Mouse (Mus musculus): ENCODE results near the gene Gm45062. TPM values are rescaled to one million over a fixed set of nuclear protein-coding genes. Genes with fewer than 3 reads are reported as not detected.

The Gm45062 gene
- polyA plus RNA-seq, 1 experiment: 2.0 TPM

DNA sequence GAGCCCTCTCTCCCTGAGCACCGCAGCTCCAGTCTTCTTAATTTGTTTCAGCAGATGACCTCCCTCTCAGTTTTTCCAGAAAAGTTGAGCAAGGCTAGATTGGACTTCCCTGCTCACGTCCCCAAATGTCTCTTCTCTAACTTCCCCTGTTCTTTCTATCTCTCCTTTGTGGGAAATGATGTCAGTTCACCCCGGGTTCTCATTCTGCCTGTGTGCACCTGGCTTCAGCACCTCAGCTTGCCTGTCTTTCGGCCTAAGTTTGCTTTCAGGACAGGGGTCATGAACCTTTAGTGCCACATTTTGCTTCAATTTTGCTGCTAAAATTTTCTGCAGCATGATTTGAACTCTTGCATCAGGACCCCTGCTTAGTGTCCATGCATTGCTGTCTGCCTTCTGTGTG is 95.6 kb downstream of the Gm45062 start:
- Histone ChIP-seq H3K36me3 (ENCODE audit: control insufficient read depth, insufficient read depth, low read length) (no peaks in the 10 kb centered on the region), H3K27me3 (replicated peaks; ENCODE audit: control insufficient read depth, insufficient read depth, low read length) (no peaks in the 10 kb centered on the region), H3K27ac (ENCODE audit: insufficient read depth, low read depth, low read length) (no peak overlapping the region), H3K4me3 (ENCODE audit: insufficient read depth, low read depth, low read length) (no peak overlapping the region), H3K4me1 (ENCODE audit: control insufficient read depth, insufficient read depth, low read length) (no peaks in the 10 kb centered on the region)
- TF ChIP-seq POLR2A (IDR thresholded peaks at IDR 0.05; ENCODE audit: low read depth, low read length) (no peak), CTCF (conservative IDR thresholded peaks at IDR 0.05; ENCODE audit: insufficient read depth, insufficient read length, low read depth, low read length) (no peak)
- 88% methylated on average over 4 of the region's 4 CpGs for WGBS
- no peak for DNase-seq

GRCm38 (mm10) chr6:8358232-8358631 is 99.0 kb downstream of the Gm45062 start:
- Histone ChIP-seq H3K36me3 (ENCODE audit: control insufficient read depth, insufficient read depth, low read length) (no peaks in the 10 kb centered on the region), H3K27me3 (replicated peaks; ENCODE audit: control insufficient read depth, insufficient read depth, low read length) (no peaks in the 10 kb centered on the region), H3K4me1 (ENCODE audit: control insufficient read depth, insufficient read depth, low read length) (no peaks in the 10 kb centered on the region), H3K4me3 (ENCODE audit: insufficient read depth, low read depth, low read length) (no peak overlapping the region), H3K27ac (ENCODE audit: insufficient read depth, low read depth, low read length) (no peak overlapping the region)
- TF ChIP-seq CTCF (conservative IDR thresholded peaks at IDR 0.05; ENCODE audit: insufficient read depth, insufficient read length, low read depth, low read length) (no peak), POLR2A (IDR thresholded peaks at IDR 0.05; ENCODE audit: low read depth, low read length) (no peak)
- WGBS: 63% methylated on average over 2 of the region's 2 CpGs
- no peak for DNase-seq

GRCm38 (mm10) chr6:8358782-8359181 is 99.5 kb downstream of the Gm45062 start:
- WGBS: 80% methylated on average over 2 of the region's 2 CpGs
- TF ChIP-seq CTCF (conservative IDR thresholded peaks at IDR 0.05; ENCODE audit: insufficient read depth, insufficient read length, low read depth, low read length) (no peak), POLR2A (IDR thresholded peaks at IDR 0.05; ENCODE audit: low read depth, low read length) (no peak)
- no peak overlapping the region for H3K4me3 ChIP-seq (ENCODE audit: insufficient read depth, low read depth, low read length)
- no peaks in the 10 kb centered on the region for H3K4me1 ChIP-seq (ENCODE audit: control insufficient read depth, insufficient read depth, low read length)
- DNase-seq: no peak
- H3K27ac ChIP-seq (ENCODE audit: insufficient read depth, low read depth, low read length): no peak overlapping the region
- H3K36me3 ChIP-seq (ENCODE audit: control insufficient read depth, insufficient read depth, low read length): no peaks in the 10 kb centered on the region
- no peaks in the 10 kb centered on the region for H3K27me3 ChIP-seq (replicated peaks; ENCODE audit: control insufficient read depth, insufficient read depth, low read length)

GRCm38 (mm10) chr6:8360805-8361204 is 101.6 kb downstream of the Gm45062 start:
- H3K27me3 ChIP-seq (replicated peaks; ENCODE audit: control insufficient read depth, insufficient read depth, low read length): no peaks in the 10 kb centered on the region
- H3K4me3 ChIP-seq (ENCODE audit: insufficient read depth, low read depth, low read length): no peak overlapping the region
- no peak for DNase-seq
- TF ChIP-seq POLR2A (IDR thresholded peaks at IDR 0.05; ENCODE audit: low read depth, low read length) (no peak), CTCF (conservative IDR thresholded peaks at IDR 0.05; ENCODE audit: insufficient read depth, insufficient read length, low read depth, low read length) (no peak)
- H3K4me1 ChIP-seq (ENCODE audit: control insufficient read depth, insufficient read depth, low read length): no peaks in the 10 kb centered on the region
- H3K27ac ChIP-seq (ENCODE audit: insufficient read depth, low read depth, low read length): no peak overlapping the region
- H3K36me3 ChIP-seq (ENCODE audit: control insufficient read depth, insufficient read depth, low read length): no peaks in the 10 kb centered on the region; the same call in 1 of the 2 replicates
- 91% methylated on average over 7 of the region's 7 CpGs for WGBS

DNA sequence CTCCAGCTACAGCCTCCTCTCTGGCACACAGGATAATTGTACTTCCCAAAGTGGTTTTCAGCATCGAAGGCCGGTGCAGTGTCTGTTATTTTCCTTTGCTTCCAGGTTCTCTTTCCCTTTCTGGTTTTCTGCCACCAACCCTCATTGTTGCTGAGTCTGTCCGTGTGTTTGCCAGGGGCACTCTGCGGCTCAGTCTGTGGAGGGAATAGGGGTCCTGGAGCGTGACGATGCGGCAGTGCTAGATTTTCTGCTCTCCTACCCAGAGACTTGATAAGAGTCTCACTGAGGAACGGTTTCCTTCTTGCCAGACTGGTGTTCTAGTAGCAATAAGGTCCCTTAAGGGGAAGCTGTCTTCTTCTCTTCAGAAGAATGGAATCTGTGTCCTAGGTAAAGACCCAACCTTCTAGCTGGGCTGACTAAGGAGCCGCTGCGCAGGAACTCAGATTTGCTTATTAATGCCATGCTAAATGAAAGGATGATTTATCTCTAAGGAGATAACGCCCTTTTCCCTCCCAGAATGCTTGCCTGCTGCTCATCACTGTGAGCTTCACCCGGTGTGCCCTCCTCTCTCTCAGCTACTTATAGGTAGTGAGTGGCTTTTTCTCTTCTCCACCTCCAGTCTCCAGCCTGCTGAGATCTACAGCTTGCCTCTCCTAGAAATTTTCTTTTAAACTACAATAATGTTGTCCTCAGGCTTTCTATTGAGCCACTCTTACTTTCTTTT is 104.9 kb downstream of the Gm45062 start:
- DNase-seq: no peak
- Histone ChIP-seq H3K4me3 (ENCODE audit: insufficient read depth, low read depth, low read length) (no peak overlapping the region), H3K36me3 (ENCODE audit: control insufficient read depth, insufficient read depth, low read length) (no peaks in the 10 kb centered on the region; the same call in 1 of the 2 replicates), H3K27me3 (replicated peaks; ENCODE audit: control insufficient read depth, insufficient read depth, low read length) (no peaks in the 10 kb centered on the region), H3K27ac (ENCODE audit: insufficient read depth, low read depth, low read length) (no peak overlapping the region), H3K4me1 (ENCODE audit: control insufficient read depth, insufficient read depth, low read length) (no peaks in the 10 kb centered on the region)
- TF ChIP-seq POLR2A (IDR thresholded peaks at IDR 0.05; ENCODE audit: low read depth, low read length): no peak
- TF ChIP-seq CTCF (conservative IDR thresholded peaks at IDR 0.05; ENCODE audit: insufficient read depth, insufficient read length, low read depth, low read length): no peak
- WGBS: 64% methylated on average over 12 of the region's 12 CpGs

DNA sequence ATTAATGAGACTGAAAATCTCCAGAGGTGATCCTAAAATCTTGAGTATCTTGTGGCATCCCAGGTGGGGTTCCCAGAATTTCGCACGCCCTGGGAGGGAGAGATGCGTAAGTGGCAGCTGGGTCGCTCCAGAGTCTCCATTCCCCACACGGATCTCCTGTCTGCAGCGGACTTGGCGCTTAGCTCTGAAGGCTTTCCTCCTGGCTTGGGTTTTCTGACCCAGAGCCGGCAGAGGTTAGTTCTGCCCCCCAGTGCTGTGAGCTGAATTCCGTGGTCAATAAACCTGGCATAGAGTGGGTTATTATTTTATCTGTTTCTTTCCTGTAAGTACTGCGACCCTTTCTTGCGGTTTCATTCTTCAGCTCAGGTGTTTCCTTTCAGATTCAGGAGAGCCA is 105.5 kb downstream of the Gm45062 start:
- 83% methylated on average over 11 of the region's 11 CpGs for WGBS
- H3K27me3 ChIP-seq (replicated peaks; ENCODE audit: control insufficient read depth, insufficient read depth, low read length): no peaks in the 10 kb centered on the region
- no peaks in the 10 kb centered on the region for H3K4me1 ChIP-seq (ENCODE audit: control insufficient read depth, insufficient read depth, low read length)
- H3K4me3 ChIP-seq (ENCODE audit: insufficient read depth, low read depth, low read length): no peak overlapping the region
- H3K27ac ChIP-seq (ENCODE audit: insufficient read depth, low read depth, low read length): no peak overlapping the region
- DNase-seq: no peak
- TF ChIP-seq POLR2A (IDR thresholded peaks at IDR 0.05; ENCODE audit: low read depth, low read length): no peak
- TF ChIP-seq CTCF (conservative IDR thresholded peaks at IDR 0.05; ENCODE audit: insufficient read depth, insufficient read length, low read depth, low read length): no peak
- no peaks in the 10 kb centered on the region; the same call in 1 of the 2 replicates for H3K36me3 ChIP-seq (ENCODE audit: control insufficient read depth, insufficient read depth, low read length)

- WGBS: 90% methylated on average over 4 of the region's 4 CpGs
- Histone ChIP-seq H3K27ac (ENCODE audit: insufficient read depth, low read depth, low read length) (no peak overlapping the region), H3K36me3 (ENCODE audit: control insufficient read depth, insufficient read depth, low read length) (no peaks in the 10 kb centered on the region; the same call in 1 of the 2 replicates), H3K4me1 (ENCODE audit: control insufficient read depth, insufficient read depth, low read length) (no peaks in the 10 kb centered on the region), H3K4me3 (ENCODE audit: insufficient read depth, low read depth, low read length) (no peak overlapping the region), H3K27me3 (replicated peaks; ENCODE audit: control insufficient read depth, insufficient read depth, low read length) (no peaks in the 10 kb centered on the region)
- TF ChIP-seq POLR2A (IDR thresholded peaks at IDR 0.05; ENCODE audit: low read depth, low read length): no peak
- TF ChIP-seq CTCF (conservative IDR thresholded peaks at IDR 0.05; ENCODE audit: insufficient read depth, insufficient read length, low read depth, low read length): no peak
- no peak for DNase-seq
These were observed 108.4 kb downstream of the Gm45062 start for GRCm38 (mm10) chr6:8367675-8368074.
